In the genomic region with DNA sequence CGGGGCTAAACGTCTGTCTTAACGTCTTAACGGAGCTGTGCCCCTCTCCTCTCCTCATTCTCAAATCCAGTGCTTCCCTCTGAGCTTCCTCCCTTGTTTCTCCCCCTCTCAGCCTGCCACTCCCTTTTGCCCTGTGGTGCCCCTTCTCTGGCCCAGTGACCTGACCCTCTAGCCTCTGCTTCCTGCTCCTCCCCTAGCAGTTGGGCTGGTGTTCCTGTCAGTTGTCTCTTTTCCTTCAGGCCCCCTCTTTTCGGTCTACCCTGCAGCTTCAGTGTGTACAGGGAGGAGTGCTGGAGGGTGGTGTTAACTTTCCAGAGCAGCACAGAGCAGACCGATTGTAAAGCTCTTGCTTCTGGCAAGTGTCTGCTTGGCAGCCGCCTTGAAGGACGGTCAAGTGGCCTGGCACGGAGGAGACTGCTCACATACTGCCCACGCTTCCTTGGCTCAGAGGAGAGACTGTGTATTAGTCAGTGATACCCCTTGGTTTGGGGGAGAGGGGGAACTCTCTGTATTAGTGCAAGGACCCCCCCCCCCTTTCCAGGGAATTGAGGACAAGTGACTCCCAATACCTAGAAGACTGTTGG, we compare ENCODE assay signal across 13 mouse cellular contexts. TPM values are rescaled to one million over a fixed set of nuclear protein-coding genes. Genes with fewer than 3 reads are reported as not detected.
DNase-seq lines count a peak whose midpoint lies in the region; ATAC-seq and TF ChIP-seq lines count a peak whose summit lies in the region.
"Had no signal": no experiment of that assay in that cellular context is flagged by ENCODE, and none has a peak within 500 bp of the region (broad histone marks: within the 10 kb centered on the region; RNA-seq: fewer than 3 reads in every experiment).

No protein-coding gene starts in this region.

- 27% methylated on average over 10 of the region's 10 CpGs for WGBS in kidney, embryonic 16.5 days
- 40% methylated on average over 10 of the region's 10 CpGs for WGBS in heart, embryonic 16.5 days
- WGBS in liver, postnatal 0 days (ENCODE audit: insufficient replicate concordance): 42% methylated on average over 10 of the region's 10 CpGs

- ATAC-seq in kidney, embryonic 16.5 days (ENCODE audit: low FRiP score, low TSS enrichment): 0 out of 2 replicates have a peak, but pooled peaks have one; percentile 17
- ATAC-seq in heart, embryonic 16.5 days (replicated peaks; ENCODE audit: extremely low read depth, insufficient read depth, low FRiP score): peak; percentile 56; the same call in 1 of the 2 replicates
- no peak for ATAC-seq in liver, postnatal 0 days

- H3K27ac ChIP-seq in kidney, embryonic 16.5 days (ENCODE audit: low read length): no peak overlapping the region
- H3K27ac ChIP-seq in heart, embryonic 16.5 days (ENCODE audit: low read length): no peak overlapping the region
- no peak overlapping the region for H3K27ac ChIP-seq in liver, postnatal 0 days (ENCODE audit: low read depth)
- H3K27ac ChIP-seq: macrophage; neural tube, embryonic 12.5 days; stomach, embryonic 15.5 days had no signal

- H3K9ac ChIP-seq in kidney, embryonic 16.5 days (replicated peaks; ENCODE audit: low read length): no peak overlapping the region
- 0 out of 2 replicates have a peak overlapping the region, but pooled peaks have one; percentile 42 for H3K9ac ChIP-seq in heart, embryonic 16.5 days (ENCODE audit: low read length)
- H3K9ac ChIP-seq in liver, postnatal 0 days (replicated peaks): no peak overlapping the region
- H3K9ac ChIP-seq: neural tube, embryonic 12.5 days; stomach, embryonic 15.5 days had no signal

- no peak overlapping the region for H3K4me3 ChIP-seq in kidney, embryonic 16.5 days (ENCODE audit: low read length)
- H3K4me3 ChIP-seq in heart, embryonic 16.5 days (ENCODE audit: low read length): no peak overlapping the region
- no peak overlapping the region for H3K4me3 ChIP-seq in liver, postnatal 0 days (ENCODE audit: low read depth, low read length)
- H3K4me3 ChIP-seq: embryonic facial prominence, embryonic 10.5 days; neural tube, embryonic 12.5 days; stomach, embryonic 15.5 days had no signal

- no peak for TF ChIP-seq CTCF in liver, postnatal 0 days (IDR thresholded peaks at IDR 0.05; ENCODE audit: low read depth)

- no peaks in the 10 kb centered on the region for H3K27me3 ChIP-seq in kidney, embryonic 16.5 days (ENCODE audit: insufficient read depth, low read length)
- H3K27me3 ChIP-seq in heart, embryonic 16.5 days (ENCODE audit: control insufficient read depth, insufficient read depth, low read length): no peaks in the 10 kb centered on the region
- no peaks in the 10 kb centered on the region for H3K27me3 ChIP-seq in liver, postnatal 0 days (ENCODE audit: insufficient read depth, low read length)
- H3K27me3 ChIP-seq: neural tube, embryonic 12.5 days; stomach, embryonic 15.5 days had no signal

- H3K4me2 ChIP-seq in kidney, embryonic 16.5 days (replicated peaks; ENCODE audit: low read depth, low read length): no peak overlapping the region
- H3K4me2 ChIP-seq in heart, embryonic 16.5 days (ENCODE audit: low read depth, low read length): no peak overlapping the region
- H3K4me2 ChIP-seq in liver, postnatal 0 days (ENCODE audit: low read depth, low read length): no peak overlapping the region
- H3K4me2 ChIP-seq: neural tube, embryonic 12.5 days; stomach, embryonic 15.5 days had no signal

- H3K4me1 ChIP-seq in kidney, embryonic 16.5 days (ENCODE audit: insufficient read depth, low read length): peaks cover 25% of the 10 kb centered on the region
- peaks cover 15% of the 10 kb centered on the region for H3K4me1 ChIP-seq in heart, embryonic 16.5 days (ENCODE audit: control insufficient read depth, insufficient read depth, low read length)
- 0 out of 2 replicates have a peak, but pooled peaks cover 4% of the 10 kb centered on the region for H3K4me1 ChIP-seq in liver, postnatal 0 days (ENCODE audit: insufficient read depth)
- H3K4me1 ChIP-seq: stomach, embryonic 15.5 days had no signal

- H3K9me3 ChIP-seq in kidney, embryonic 16.5 days (ENCODE audit: low read length): no peaks in the 10 kb centered on the region
- no peaks in the 10 kb centered on the region for H3K9me3 ChIP-seq in heart, embryonic 16.5 days (replicated peaks; ENCODE audit: control insufficient read depth, low read length)
- H3K9me3 ChIP-seq in liver, postnatal 0 days (ENCODE audit: low read length): no peaks in the 10 kb centered on the region
- H3K9me3 ChIP-seq: embryonic facial prominence, embryonic 10.5 days; neural tube, embryonic 12.5 days; stomach, embryonic 15.5 days had no signal

- no peaks in the 10 kb centered on the region for H3K36me3 ChIP-seq in kidney, embryonic 16.5 days (ENCODE audit: insufficient read depth, low read length)
- H3K36me3 ChIP-seq in heart, embryonic 16.5 days (ENCODE audit: control insufficient read depth, insufficient read depth): no peaks in the 10 kb centered on the region
- no peaks in the 10 kb centered on the region for H3K36me3 ChIP-seq in liver, postnatal 0 days (replicated peaks; ENCODE audit: insufficient read depth, low read length)
- H3K36me3 ChIP-seq: embryonic facial prominence, embryonic 10.5 days; neural tube, embryonic 12.5 days; stomach, embryonic 15.5 days had no signal

- no peak for TF ChIP-seq EP300 in liver, postnatal 0 days (IDR thresholded peaks at IDR 0.05; ENCODE audit: low read depth)

- peak; percentile 60 to 68 for DNase-seq in cerebellum, postnatal 10 days
- DNase-seq in cerebellum, adult 9-10 months: no peak
- DNase-seq in kidney, adult 11 months: no peak
- DNase-seq in 416B (ENCODE audit: low read depth): peak; percentile 84
- no peak for DNase-seq in liver, postnatal 0 days
- no peak for DNase-seq in right cerebral cortex, postnatal 4 days
- DNase-seq: kidney, adult 9 months had no signal

RNA-seq across cellular contexts. Expression of a gene that starts 16.3 kb away (rescaled TPM):
- 0.78 and 0.99 TPM in 2 replicates for polyA plus RNA-seq in kidney, embryonic 16.5 days (2015; fragmentation: Nextera tagmentation; extraction: Ambion mirVana)
- not detected in 2 replicates for polyA plus RNA-seq in heart, embryonic 16.5 days (2015; fragmentation: Nextera tagmentation; extraction: Ambion mirVana)
- polyA plus RNA-seq in liver, postnatal 0 days (2015; fragmentation: Nextera tagmentation; extraction: Ambion mirVana): 23.6 and 25.8 TPM in 2 replicates
- polyA plus RNA-seq: macrophage had no signal

RNA-seq across cellular contexts. Expression of a gene that starts 26.6 kb away (rescaled TPM):
- polyA plus RNA-seq in kidney, embryonic 16.5 days (2015; fragmentation: Nextera tagmentation; extraction: Ambion mirVana): 33.3 and 35.1 TPM in 2 replicates
- 5.0 and 5.4 TPM in 2 replicates for polyA plus RNA-seq in heart, embryonic 16.5 days (2015; fragmentation: Nextera tagmentation; extraction: Ambion mirVana)
- polyA plus RNA-seq in liver, postnatal 0 days (2015; fragmentation: Nextera tagmentation; extraction: Ambion mirVana): 77.9 and 84.7 TPM in 2 replicates
- polyA plus RNA-seq: macrophage had no signal

Comparison
In these comparisons a context has a peak if more than half of its experiments do, and no peak if none do; other contexts are left out.
1. DNase-seq: peak in cerebellum, postnatal 10 days (2 of 2) and 416B (single experiment); none in cerebellum, adult 9-10 months (single experiment), kidney, adult 11 months (single experiment), liver, postnatal 0 days (single experiment) and right cerebral cortex, postnatal 4 days (single experiment).
2. RNA of a gene that starts 16.3 kb away (polyA plus RNA-seq): 23.6 to 25.8 TPM in liver, postnatal 0 days; 0.78 to 0.99 TPM in kidney, embryonic 16.5 days and not detected in heart, embryonic 16.5 days; every median in the first group is over 10 times any median in the second.